Mouse (Mus musculus) adrenal gland, postnatal 36 days (tissue): ENCODE measurements around the gene Foxm1. TPM values are rescaled to one million over a fixed set of nuclear protein-coding genes. Genes with fewer than 3 reads are reported as not detected.

Experiments used
- DNase-seq, 2 experiments: peaks; one replicate each; pipeline ENCODE4 v3.0.0; 2021; ENCODE audit warnings: mixed read lengths in 1 of 2
- long read RNA-seq, 2 experiments: library from polyadenylated mRNA; stranded (forward); transcript quantifications; one replicate each; pipeline ENCODE4 v2.0.0; 2021; ENCODE audit warnings: borderline sequencing depth in 2 of 2
- total RNA-seq, 2 experiments: library from RNA; stranded (reverse); gene quantifications; 2 replicates each; pipeline ENCODE4 v1.2.3; 2021

Gene Foxm1
- total RNA-seq: 1 to 10 TPM; 4.8 to 5.3 TPM
- long read RNA-seq, experiment 1, partial matches to known transcripts: 0 of 2 reads
- long read RNA-seq, experiment 1, other reads (novel, unspliced or antisense): 2 of 2 reads
- long read RNA-seq, experiment 2, full-length matches to known transcripts: 1 of 2 reads
- long read RNA-seq, experiment 2, partial matches to known transcripts: 0 of 2 reads
- long read RNA-seq, experiment 2, other reads (novel, unspliced or antisense): 1 of 2 reads

GRCm38 (mm10) chr6:128362381-128363006 lies at the start of gene Foxm1, which contains the start of gene Rhno1:
Gene Foxm1, plus strand, starts transcription at chr6:128362967.
Gene Rhno1, minus strand, starts transcription at chr6:128362911.
- DNase-seq: peak; percentile 88 to 89

DNA sequence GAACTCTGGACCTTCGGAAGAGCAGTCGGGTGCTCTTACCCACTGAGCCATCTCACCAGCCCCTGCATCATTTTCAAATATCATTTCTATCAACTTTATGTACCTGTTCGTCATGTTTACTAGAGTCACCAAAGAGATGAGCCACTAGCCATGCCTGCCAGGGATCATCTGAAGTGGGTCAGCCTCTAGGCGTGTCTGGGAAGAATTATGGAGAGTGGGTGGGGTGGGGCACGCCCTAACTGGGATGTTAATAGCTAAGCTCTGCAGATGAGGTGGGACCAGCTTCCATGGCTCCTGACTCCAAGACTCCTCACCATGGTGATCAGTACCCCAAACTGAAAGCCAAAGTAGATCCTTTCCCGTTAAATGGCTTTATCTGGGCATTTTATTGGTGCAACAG lies 48.0 kb upstream of the Foxm1 start:
- no peak for DNase-seq

DNA sequence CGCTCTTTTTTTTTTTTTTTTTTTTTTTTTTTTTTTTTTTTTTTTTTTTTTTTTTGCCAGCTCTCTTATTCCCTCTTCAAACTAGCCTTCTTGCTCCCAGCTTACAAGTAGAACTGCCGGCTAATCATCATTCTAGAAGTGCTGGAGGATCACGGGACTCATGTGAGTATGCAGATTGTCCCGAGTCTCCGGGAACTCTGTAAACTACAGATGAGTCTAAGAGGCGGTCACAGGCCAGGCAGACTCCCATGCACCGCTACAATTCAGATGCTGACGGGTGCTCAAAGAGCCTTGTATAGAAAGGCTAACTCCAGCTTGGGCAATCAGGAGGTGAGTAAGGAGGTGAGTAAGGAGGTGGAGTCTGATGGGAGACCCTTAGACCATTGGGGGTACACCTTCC lies 47.2 kb upstream of the Foxm1 start:
- DNase-seq: no peak

DNA sequence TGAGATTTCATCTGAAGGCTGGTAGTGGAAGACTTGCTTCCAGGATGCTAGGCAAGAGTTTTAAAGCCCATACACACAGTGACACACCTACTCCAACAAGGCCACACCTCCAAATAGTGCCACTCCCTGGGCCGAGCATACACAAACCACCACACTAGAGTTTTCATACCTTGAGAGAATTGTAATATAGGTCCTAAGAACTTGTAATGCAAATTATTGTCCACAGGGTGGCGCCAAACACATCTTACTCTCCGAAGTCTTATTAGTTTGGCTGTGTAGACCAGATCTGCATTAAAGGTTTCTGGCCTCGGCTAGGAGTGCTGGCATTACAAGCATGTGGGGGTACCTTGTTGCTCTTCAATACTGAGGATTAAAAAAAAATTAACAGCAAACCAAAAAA lies 44.5 kb upstream of the Foxm1 start:
- peak; percentile 48 to 63 for DNase-seq

GRCm38 (mm10) chr6:128334397-128335124 lies 28.2 kb upstream of the Foxm1 start:
- peak; percentile 70 to 77 for DNase-seq

GRCm38 (mm10) chr6:128337467-128337866 lies 25.3 kb upstream of the Foxm1 start:
- no peak for DNase-seq

- no peak for DNase-seq
These were observed 23.9 kb upstream of the Foxm1 start for GRCm38 (mm10) chr6:128338876-128339275.

GRCm38 (mm10) chr6:128341956-128342723 lies 20.6 kb upstream of the Foxm1 start:
- DNase-seq: no peak

DNA sequence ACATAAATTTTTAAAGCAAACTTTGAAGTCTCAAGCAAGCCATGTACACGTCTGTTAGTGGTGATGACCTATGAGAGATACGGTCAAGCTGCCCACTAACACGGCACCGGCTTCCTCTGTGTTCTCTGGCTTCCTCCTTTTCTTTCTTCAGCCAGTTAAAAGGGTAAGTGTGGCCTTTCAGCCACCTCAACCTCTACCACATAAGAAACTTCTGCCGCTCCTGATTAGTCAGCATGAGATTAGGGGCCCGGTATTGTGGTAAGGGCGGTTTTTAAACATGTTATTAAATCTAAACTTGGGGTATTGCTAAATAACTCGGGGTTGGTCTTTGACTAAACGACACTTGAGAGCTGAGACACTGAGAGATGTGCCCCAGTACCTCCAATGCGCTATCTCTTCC lies 17.1 kb upstream of the Foxm1 start:
- DNase-seq: no peak

DNA sequence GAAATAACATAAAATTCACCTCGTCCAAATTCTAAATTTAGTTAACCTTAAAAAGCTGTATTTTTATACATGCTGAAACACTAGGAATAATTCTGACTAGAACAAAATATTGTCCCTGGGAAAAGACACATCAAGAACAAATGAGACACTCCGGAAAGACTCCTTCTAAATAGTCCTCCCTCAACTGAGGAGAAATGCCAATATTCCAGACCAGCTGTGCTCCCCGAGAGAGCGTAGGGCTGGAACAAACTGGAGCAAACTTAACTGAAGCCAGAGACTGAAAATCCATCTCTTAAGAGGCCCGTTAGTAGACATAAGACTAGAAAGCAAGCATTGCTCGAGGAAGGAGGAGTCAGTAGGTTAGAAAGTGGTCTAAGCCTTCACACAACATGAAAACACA lies 16.0 kb upstream of the Foxm1 start:
- no peak for DNase-seq

DNA sequence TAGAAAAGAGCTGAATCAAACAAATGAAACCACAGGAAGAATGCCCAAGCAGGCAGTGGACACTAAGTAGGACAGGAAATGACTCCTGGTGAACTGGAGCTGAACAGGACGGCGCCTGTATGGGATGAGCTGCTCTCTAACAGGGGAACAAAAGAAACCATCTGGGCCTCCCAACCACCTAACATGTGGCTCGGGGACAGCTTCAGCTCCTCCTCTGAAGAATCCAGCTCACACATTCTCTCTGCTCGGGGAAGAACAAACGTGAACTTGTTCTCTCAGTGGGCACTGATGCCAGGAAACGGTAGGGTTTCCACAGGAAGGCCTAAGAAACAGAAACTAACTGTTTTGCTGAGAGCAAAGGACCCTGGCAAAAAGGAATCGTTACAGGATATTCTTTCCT lies 13.1 kb upstream of the Foxm1 start:
- no peak for DNase-seq

DNA sequence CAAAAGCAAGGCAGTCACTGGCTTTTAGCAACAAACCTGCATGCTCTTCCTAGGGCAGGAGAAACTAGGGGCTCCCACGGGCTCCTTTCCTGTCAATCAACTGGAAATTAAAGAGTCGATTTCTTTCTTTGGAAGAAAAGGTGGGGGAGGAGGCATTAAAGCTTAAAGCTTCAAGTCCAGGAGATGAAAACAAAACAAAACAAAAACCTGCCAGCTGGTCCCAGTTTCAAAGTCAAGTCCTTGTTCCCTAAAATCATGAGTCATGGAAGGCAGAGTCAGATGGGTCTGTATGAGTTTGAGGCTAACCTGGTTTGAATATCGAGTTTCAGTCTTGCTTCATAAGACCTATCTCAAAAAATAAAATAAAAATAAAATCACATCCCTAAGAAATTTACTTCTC lies 8.6 kb upstream of the Foxm1 start:
- no peak for DNase-seq

DNA sequence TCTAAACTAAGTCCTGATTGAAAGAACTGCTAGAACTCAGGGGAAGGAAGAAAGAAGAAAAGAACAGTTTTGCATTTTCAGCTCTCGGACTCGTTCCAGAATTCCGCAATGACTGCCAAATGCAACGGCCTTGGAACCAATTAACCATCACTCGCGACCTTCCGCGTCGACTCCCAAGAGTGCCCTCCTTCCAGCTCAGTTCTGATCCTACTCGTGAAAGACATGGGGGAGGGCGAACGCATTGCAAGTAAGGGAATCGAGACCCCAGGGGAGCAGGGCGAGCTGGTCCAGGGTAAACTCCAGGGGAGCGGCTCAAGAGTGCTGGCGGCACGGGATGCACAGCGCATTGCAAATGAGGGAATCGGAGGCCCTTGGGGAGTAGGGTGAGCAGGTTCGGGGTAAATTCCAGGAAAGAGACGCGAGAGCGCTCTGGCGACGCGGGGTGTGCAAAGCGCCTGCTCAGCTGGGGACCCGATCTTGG lies 7.5 kb upstream of the Foxm1 start:
- peak; percentile 66 to 77 for DNase-seq

- DNase-seq: peak; percentile 98
These were observed 6.9 kb upstream of the Foxm1 start, which contains the start of gene Tulp3 for GRCm38 (mm10) chr6:128355726-128356416. Gene Tulp3, minus strand, starts transcription at chr6:128355851.

DNA sequence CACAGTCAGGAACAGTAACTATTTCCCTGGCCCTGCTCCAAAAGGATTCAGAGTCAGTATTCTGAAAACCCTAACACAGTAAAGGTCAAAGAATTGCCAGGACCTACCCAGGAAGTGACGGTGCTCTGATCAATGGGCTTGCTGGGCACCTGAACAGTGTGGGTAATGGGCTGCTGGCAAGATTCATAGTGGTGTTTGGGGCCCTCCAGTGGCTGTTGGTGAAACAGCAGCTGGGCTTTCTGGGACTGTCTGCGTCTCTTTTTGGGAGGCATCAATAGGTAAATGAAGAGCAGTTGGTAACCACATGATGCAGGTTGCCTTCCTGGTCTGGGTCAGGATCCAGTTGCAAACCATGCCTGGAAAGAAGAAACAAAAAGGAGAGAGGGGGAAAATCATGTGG lies 3.8 kb upstream of the Foxm1 start:
- peak; percentile 70 to 77 for DNase-seq

- DNase-seq: no peak
These were observed 866 bp upstream of the Foxm1 start for GRCm38 (mm10) chr6:128361901-128362300.

DNA sequence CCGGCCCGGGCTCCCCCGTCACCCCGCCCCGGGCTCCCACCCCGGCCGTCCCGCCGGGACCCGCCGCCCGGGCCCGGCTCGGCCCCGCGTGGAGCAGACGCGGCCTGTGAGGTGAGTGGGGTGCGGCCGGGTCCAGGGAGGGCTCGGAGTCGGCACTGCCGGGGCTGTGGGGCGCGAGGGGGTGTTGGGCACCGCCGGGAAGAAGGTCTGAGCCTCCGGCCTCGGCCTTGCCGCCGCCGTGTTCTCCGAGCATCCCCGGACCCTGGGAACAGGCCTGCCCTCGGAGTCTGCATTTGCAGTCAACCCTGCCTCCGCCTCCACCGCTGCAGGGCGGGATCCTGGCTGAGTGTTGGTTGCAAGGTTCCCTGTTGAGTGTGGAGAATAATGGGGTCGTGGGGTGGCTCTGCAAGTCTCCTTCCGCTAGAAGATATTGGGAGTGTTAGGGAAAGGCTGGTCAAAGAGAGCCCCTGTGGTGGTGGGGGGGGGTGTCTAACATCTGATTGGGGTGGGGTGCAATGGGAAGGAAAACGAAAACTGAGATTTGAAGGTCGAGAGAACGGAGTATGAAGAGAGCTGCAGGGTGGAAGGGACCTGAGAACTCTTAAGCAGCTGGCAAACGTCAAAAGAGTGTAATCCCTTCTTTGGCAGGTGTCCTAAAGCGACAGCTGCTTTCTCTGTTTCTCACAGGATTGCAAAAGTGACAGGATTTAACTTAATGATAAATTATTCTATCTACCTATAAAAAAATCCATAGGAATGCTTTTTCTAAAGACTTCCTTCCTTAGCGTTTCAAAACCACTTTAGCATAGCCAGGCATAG lies 449 bp downstream of the Foxm1 start:
- DNase-seq: no peak

DNA sequence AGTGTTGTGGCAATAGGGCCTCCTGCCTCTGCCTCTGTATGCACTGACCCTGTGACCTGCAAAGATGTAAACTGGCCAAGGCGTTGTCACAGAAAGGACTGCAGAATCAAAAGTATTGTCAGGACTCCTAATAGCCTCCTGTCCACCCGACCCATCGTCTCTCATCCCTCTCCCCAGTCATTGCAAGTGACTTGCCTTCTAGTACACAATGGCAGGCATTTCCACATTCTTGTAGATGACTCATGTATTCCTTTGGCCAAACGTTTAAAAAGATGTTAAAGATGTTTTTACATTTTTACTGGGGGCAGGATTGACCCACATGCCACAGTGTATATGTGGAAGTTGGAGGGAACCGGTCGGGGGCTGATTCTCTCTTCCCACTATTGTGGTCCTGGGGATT lies 2.0 kb downstream of the Foxm1 start:
- no peak for DNase-seq

- DNase-seq: no peak
These were observed 3.7 kb downstream of the Foxm1 start for GRCm38 (mm10) chr6:128366466-128366865.

DNA sequence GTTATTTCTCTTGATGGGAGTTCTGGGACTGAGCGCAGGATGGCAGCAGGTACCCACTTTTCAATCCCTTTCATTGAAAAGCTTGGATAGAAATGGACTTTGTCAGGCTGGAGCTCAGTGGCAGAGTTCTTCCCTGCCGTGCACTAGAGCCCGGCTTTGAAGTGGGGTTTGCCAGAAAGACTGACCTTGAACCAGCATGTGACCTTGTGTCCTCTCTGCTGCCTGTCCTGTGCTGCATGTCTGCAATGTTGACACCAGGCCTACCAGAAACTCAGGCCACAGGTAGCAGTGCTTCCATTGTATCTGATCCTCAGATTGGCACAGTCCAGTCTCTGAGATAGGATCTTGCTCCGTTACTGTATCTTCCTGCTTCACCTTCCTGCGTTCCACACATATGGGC lies 7.3 kb downstream of the Foxm1 start:
- DNase-seq: no peak

DNA sequence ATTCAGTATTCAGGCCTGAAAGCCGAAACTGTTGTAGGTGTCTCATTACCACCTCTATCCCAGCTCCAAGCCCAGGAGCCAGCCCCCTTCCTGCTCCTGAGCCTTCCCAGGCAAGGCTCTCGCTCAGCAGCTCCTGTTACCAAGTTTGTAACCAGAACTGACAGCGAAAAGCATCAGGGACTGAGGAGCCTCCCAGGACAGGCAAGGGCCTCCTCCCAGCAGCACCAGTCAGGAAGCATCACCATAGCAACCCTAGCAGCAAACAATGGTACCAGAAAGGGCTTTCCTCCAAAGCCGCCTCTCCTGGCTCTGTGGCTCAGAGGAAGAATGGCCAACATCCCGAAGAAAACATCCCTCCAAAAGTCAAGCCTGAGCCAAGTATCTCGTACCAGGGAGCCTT lies 12.4 kb downstream of the Foxm1 start, which contains the start of the genes Tex52 and Gm44596:
Tex52 (plus strand) TSS at position 265 of the 400 bp plus-strand sequence.
Gm44596 (plus strand) TSS at position 312 of the 400 bp plus-strand sequence.
- no peak for DNase-seq
